Mouse (Mus musculus): ENCODE measurements around the gene 3830406C13Rik. TPM values are rescaled to one million over a fixed set of nuclear protein-coding genes. Genes with fewer than 3 reads are reported as not detected.
"Not testable (repeated sequence)": the region's sequence is repeated elsewhere in the genome, so short reads cannot be mapped to it uniquely, and the experiment has no call there.

3830406C13Rik gene
- 25.4 and 30.0 TPM in 2 replicates for polyA plus RNA-seq (2014; fragmentation: Nextera tagmentation; extraction: Ambion mirVana)

- Histone ChIP-seq H3K27ac (ENCODE audit: low read depth, low read length) (peak within 1 kb of the TSS; percentile 77), H3K9ac (ENCODE audit: low read length) (peak within 1 kb of the TSS; percentile 86), H3K9me3 (ENCODE audit: control insufficient read depth, low read length) (no peaks in the 10 kb centered on the region), H3K27me3 (ENCODE audit: control insufficient read depth, insufficient read depth, low read length) (no peaks in the 10 kb centered on the region; the same call in 1 of the 2 replicates), H3K4me3 (ENCODE audit: low read depth, low read length) (peak within 1 kb of the TSS; percentile 64), H3K4me2 (peak within 1 kb of the TSS; percentile 94), H3K4me1 (ENCODE audit: control insufficient read depth, insufficient read depth, low read length) (peaks cover 2% of the 10 kb centered on the region; the same call in 1 of the 2 replicates), H3K36me3 (ENCODE audit: control insufficient read depth, insufficient read depth, low read length) (no peaks in the 10 kb centered on the region)
- DNase-seq (ENCODE audit: low spot score, missing footprints) (peak; percentile 98), ATAC-seq (ENCODE audit: low FRiP score) (peak; percentile 99)
- under 1% methylated on average over 47 of the region's 48 CpGs for WGBS
These were observed at the start of gene 3830406C13Rik for GRCm38 (mm10) chr14:12284141-12284912. Gene 3830406C13Rik, plus strand, starts transcription at chr14:12284173.

- no peak overlapping the region for H3K4me3 ChIP-seq (ENCODE audit: low read depth, low read length)
- 76% methylated on average over 4 of the region's 4 CpGs for WGBS
- H3K27ac ChIP-seq (ENCODE audit: low read depth, low read length) = no peak overlapping the region
- H3K27me3 ChIP-seq (ENCODE audit: control insufficient read depth, insufficient read depth, low read length) = no peaks in the 10 kb centered on the region
- H3K36me3 ChIP-seq (ENCODE audit: control insufficient read depth, insufficient read depth, low read length) = no peaks in the 10 kb centered on the region
- ATAC-seq (ENCODE audit: low FRiP score) (no peak), DNase-seq (ENCODE audit: low spot score, missing footprints) (no peak)
- H3K9ac ChIP-seq (ENCODE audit: low read length) = no peak overlapping the region
- H3K9me3 ChIP-seq (ENCODE audit: control insufficient read depth, low read length) = no peaks in the 10 kb centered on the region
- H3K4me2 ChIP-seq = no peak overlapping the region
- H3K4me1 ChIP-seq (ENCODE audit: control insufficient read depth, insufficient read depth, low read length) = 0 out of 2 replicates have a peak, but pooled peaks cover 3% of the 10 kb centered on the region
These were observed 40.2 kb upstream of the 3830406C13Rik start for GRCm38 (mm10) chr14:12243726-12244125.

- H3K4me3 ChIP-seq (ENCODE audit: low read depth, low read length) = no peak overlapping the region
- H3K9ac ChIP-seq (ENCODE audit: low read length) = no peak overlapping the region
- no peaks in the 10 kb centered on the region for H3K9me3 ChIP-seq (ENCODE audit: control insufficient read depth, low read length)
- H3K36me3 ChIP-seq (ENCODE audit: control insufficient read depth, insufficient read depth, low read length) = no peaks in the 10 kb centered on the region
- WGBS = 66% methylated on average over 3 of the region's 3 CpGs
- H3K4me1 ChIP-seq (ENCODE audit: control insufficient read depth, insufficient read depth, low read length) = no peaks in the 10 kb centered on the region
- ATAC-seq (ENCODE audit: low FRiP score) (no peak), DNase-seq (ENCODE audit: low spot score, missing footprints) (no peak)
- H3K27me3 ChIP-seq (ENCODE audit: control insufficient read depth, insufficient read depth, low read length) = no peaks in the 10 kb centered on the region
- no peak overlapping the region for H3K27ac ChIP-seq (ENCODE audit: low read depth, low read length)
- no peak overlapping the region for H3K4me2 ChIP-seq
These were observed 7.9 kb upstream of the 3830406C13Rik start for GRCm38 (mm10) chr14:12276031-12276430.

GRCm38 (mm10) chr14:12283641-12284040, 332 bp upstream of the 3830406C13Rik start, which contains the start of gene Gm49355:
Gene Gm49355, plus strand, starts transcription at chr14:12283976.
- H3K27me3 ChIP-seq (ENCODE audit: control insufficient read depth, insufficient read depth, low read length) = no peaks in the 10 kb centered on the region; the same call in 1 of the 2 replicates
- no peaks in the 10 kb centered on the region for H3K36me3 ChIP-seq (ENCODE audit: control insufficient read depth, insufficient read depth, low read length)
- H3K9ac ChIP-seq (ENCODE audit: low read length) = peak within 1 kb of the TSS; percentile 86
- no peak for DNase-seq (ENCODE audit: low spot score, missing footprints)
- peak within 1 kb of the TSS; percentile 64 for H3K4me3 ChIP-seq (ENCODE audit: low read depth, low read length)
- 73% methylated on average over 6 of the region's 6 CpGs for WGBS
- H3K9me3 ChIP-seq (ENCODE audit: control insufficient read depth, low read length) = no peaks in the 10 kb centered on the region
- peak within 1 kb of the TSS; percentile 77 for H3K27ac ChIP-seq (ENCODE audit: low read depth, low read length)
- H3K4me1 ChIP-seq (ENCODE audit: control insufficient read depth, insufficient read depth, low read length) = peaks cover 2% of the 10 kb centered on the region; the same call in 1 of the 2 replicates
- peak; percentile 53 for ATAC-seq (ENCODE audit: low FRiP score)
- peak within 1 kb of the TSS; percentile 94 for H3K4me2 ChIP-seq

GRCm38 (mm10) chr14:12289747-12290146, 5.8 kb downstream of the 3830406C13Rik start:
- H3K9ac ChIP-seq (ENCODE audit: low read length); H3K4me3 ChIP-seq (ENCODE audit: low read depth, low read length); DNase-seq (ENCODE audit: low spot score, missing footprints); H3K4me1 ChIP-seq (ENCODE audit: control insufficient read depth, insufficient read depth, low read length); H3K36me3 ChIP-seq (ENCODE audit: control insufficient read depth, insufficient read depth, low read length); H3K27ac ChIP-seq (ENCODE audit: low read depth, low read length); ATAC-seq (ENCODE audit: low FRiP score); H3K27me3 ChIP-seq (ENCODE audit: control insufficient read depth, insufficient read depth, low read length); H3K9me3 ChIP-seq (ENCODE audit: control insufficient read depth, low read length); H3K4me2 ChIP-seq: not testable (repeated sequence)

GRCm38 (mm10) chr14:12296391-12296790, 12.4 kb downstream of the 3830406C13Rik start:
- Histone ChIP-seq H3K27ac (ENCODE audit: low read depth, low read length) (no peak overlapping the region), H3K9ac (ENCODE audit: low read length) (no peak overlapping the region), H3K27me3 (ENCODE audit: control insufficient read depth, insufficient read depth, low read length) (no peaks in the 10 kb centered on the region), H3K36me3 (ENCODE audit: control insufficient read depth, insufficient read depth, low read length) (no peaks in the 10 kb centered on the region), H3K9me3 (ENCODE audit: control insufficient read depth, low read length) (no peaks in the 10 kb centered on the region), H3K4me2 (no peak overlapping the region), H3K4me3 (ENCODE audit: low read depth, low read length) (no peak overlapping the region), H3K4me1 (ENCODE audit: control insufficient read depth, insufficient read depth, low read length) (no peaks in the 10 kb centered on the region)
- WGBS = 91% methylated on average over 7 of the region's 7 CpGs
- ATAC-seq (ENCODE audit: low FRiP score) (no peak), DNase-seq (ENCODE audit: low spot score, missing footprints) (peak; percentile 39)

- DNase-seq (ENCODE audit: low spot score, missing footprints) = peak; percentile 66
- H3K27me3 ChIP-seq (ENCODE audit: control insufficient read depth, insufficient read depth, low read length) = no peaks in the 10 kb centered on the region
These were observed 15.2 kb downstream of the 3830406C13Rik start for GRCm38 (mm10) chr14:12299171-12299570.

GRCm38 (mm10) chr14:12299654-12300053, 15.7 kb downstream of the 3830406C13Rik start:
- no peak overlapping the region for H3K4me2 ChIP-seq
- no peak overlapping the region for H3K4me3 ChIP-seq (ENCODE audit: low read depth, low read length)
- no peak for ATAC-seq (ENCODE audit: low FRiP score)
- WGBS = 49% methylated on average over 6 of the region's 6 CpGs
- H3K9ac ChIP-seq (ENCODE audit: low read length) = no peak overlapping the region
- no peaks in the 10 kb centered on the region for H3K9me3 ChIP-seq (ENCODE audit: control insufficient read depth, low read length)
- no peak overlapping the region for H3K27ac ChIP-seq (ENCODE audit: low read depth, low read length)
- no peaks in the 10 kb centered on the region for H3K27me3 ChIP-seq (ENCODE audit: control insufficient read depth, insufficient read depth, low read length)
- no peaks in the 10 kb centered on the region for H3K4me1 ChIP-seq (ENCODE audit: control insufficient read depth, insufficient read depth, low read length)
- no peaks in the 10 kb centered on the region for H3K36me3 ChIP-seq (ENCODE audit: control insufficient read depth, insufficient read depth, low read length)
- DNase-seq (ENCODE audit: low spot score, missing footprints) = peak; percentile 59

More at GRCm38 (mm10) chr14:12299171-12299570, 15.2 kb downstream of the 3830406C13Rik start:
- Histone ChIP-seq H3K4me3 (ENCODE audit: low read depth, low read length) (no peak overlapping the region), H3K9ac (ENCODE audit: low read length) (no peak overlapping the region), H3K9me3 (ENCODE audit: control insufficient read depth, low read length) (no peaks in the 10 kb centered on the region), H3K36me3 (ENCODE audit: control insufficient read depth, insufficient read depth, low read length) (no peaks in the 10 kb centered on the region), H3K4me1 (ENCODE audit: control insufficient read depth, insufficient read depth, low read length) (no peaks in the 10 kb centered on the region), H3K4me2 (no peak overlapping the region), H3K27ac (ENCODE audit: low read depth, low read length) (no peak overlapping the region)
- no peak for ATAC-seq (ENCODE audit: low FRiP score)

- Histone ChIP-seq H3K9me3 (ENCODE audit: control insufficient read depth, low read length) (no peaks in the 10 kb centered on the region), H3K27ac (ENCODE audit: low read depth, low read length) (no peak overlapping the region), H3K4me1 (ENCODE audit: control insufficient read depth, insufficient read depth, low read length) (no peaks in the 10 kb centered on the region), H3K27me3 (ENCODE audit: control insufficient read depth, insufficient read depth, low read length) (no peaks in the 10 kb centered on the region), H3K36me3 (ENCODE audit: control insufficient read depth, insufficient read depth, low read length) (no peaks in the 10 kb centered on the region), H3K4me3 (ENCODE audit: low read depth, low read length) (no peak overlapping the region), H3K9ac (ENCODE audit: low read length) (no peak overlapping the region), H3K4me2 (no peak overlapping the region)
- DNase-seq (ENCODE audit: low spot score, missing footprints) = peak; percentile 76
- no peak for ATAC-seq (ENCODE audit: low FRiP score)
- WGBS = 76% methylated on average over 4 of the region's 4 CpGs
These were observed 16.3 kb downstream of the 3830406C13Rik start for GRCm38 (mm10) chr14:12300275-12300674.
